Mouse (Mus musculus): ENCODE data around the gene Cdyl2.

The Cdyl2 gene

DNA sequence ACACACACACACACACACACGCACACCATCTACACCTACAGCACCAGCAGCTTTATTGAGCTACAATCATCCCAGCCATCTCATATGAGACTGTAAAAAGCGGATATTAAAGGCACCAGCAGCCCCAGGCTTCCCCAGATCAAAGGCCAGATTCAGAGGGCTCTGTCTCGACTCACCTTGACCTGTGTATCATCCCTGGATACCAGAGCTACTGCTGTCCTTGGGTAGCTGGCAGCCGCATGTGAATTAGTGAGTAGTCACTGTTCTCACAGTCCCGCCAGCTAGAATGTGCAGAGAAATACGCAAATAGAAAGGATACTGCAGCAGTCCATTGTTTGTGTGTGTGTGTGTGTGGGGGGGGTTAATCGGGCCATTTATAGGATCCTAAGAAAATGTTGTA is 204.1 kb downstream of the Cdyl2 start:
- no peak for DNase-seq

DNA sequence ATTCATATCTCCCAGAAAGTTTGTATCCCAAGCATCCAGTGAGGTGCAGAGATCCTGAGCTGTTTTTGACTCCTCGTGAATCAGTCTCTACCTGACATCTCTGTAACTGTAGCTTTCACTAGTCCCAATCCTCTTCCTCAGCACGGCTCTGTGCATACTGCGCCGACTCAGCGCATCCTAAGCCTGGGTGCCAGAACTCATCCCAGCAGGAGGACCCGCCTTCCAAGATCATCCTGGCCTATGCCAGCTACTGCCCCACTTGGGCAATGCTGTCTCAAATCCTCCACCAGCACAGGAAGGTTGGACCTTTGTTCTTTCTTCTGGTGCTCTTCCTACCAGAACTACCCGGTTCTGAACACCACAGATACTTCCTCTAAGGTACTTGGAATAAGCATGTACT is 207.9 kb downstream of the Cdyl2 start:
- no peak for DNase-seq
